Mouse (Mus musculus): Measurements from ENCODE around the gene Gstm7. TPM values are rescaled to one million over a fixed set of nuclear protein-coding genes. Genes with fewer than 3 reads are reported as not detected.
A peak's percentile ranks its signal among the peaks of the same experiment; 100 is the strongest.
"Not testable (repeated sequence)": the region's sequence is repeated elsewhere in the genome, so short reads cannot be mapped to it uniquely, and the experiment has no call there.

Gene Gstm7
- polyA plus RNA-seq (2012; ENCODE audit: insufficient read depth, low replicate concordance) = not detected in 2 replicates

DNA sequence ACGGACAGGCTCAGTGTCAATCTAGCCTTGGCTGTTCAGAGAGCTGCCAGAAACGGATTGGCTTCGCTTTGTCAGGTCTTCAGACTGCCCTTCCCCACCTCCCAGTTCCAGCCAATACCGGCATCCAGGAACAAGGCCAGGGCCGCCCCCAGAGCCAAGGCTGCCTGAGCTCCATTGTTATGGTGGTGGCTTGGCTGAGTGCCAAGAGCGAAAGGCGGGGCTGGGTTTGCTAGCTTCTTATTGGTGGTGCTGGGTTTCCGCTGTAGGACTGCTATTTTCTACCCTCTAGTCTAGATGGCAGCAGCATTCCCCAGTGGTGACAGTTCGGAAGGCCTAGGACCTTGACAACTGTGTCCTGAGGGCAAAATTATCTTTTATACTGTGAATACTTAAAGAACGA, at the start of gene Gstm7:
TSS of gene Gstm7 (minus strand) at position 148 of the 400 bp plus-strand sequence.
- Histone ChIP-seq H3K27me3 (replicated peaks) (peaks cover 70% of the 10 kb centered on the region), H3K9me3 (no peaks in the 10 kb centered on the region), H3K4me1 (peaks cover 12% of the 10 kb centered on the region), H3K4me3 (replicated peaks) (peak within 1 kb of the TSS; percentile 86), H3K36me3 (replicated peaks; ENCODE audit: low read length) (no peaks in the 10 kb centered on the region)
- TF ChIP-seq GATA1 (IDR thresholded peaks at IDR 0.05; ENCODE audit: borderline replicate concordance, low read length) (no peak), FLI1 (IDR thresholded peaks at IDR 0.05; ENCODE audit: low read length) (no peak)

DNA sequence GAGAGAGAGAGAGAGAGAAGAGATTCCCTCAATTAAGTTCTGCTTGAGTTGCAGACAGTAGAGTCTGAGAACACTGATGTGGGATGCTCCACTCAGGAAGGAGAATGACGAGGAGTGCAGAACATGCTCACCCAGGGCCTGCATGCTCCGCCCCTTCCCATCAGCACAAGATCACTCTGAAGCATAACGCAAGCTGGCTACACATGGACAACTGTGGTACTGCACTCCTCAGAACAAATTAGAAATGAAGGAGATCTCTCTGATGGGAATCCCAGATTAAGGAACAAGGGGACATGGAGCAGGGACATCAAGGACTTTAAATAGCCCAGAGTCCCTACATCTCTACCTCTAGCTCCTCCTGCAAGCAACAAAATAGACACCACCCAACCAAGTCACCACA, 49.6 kb upstream of the Gstm7 start:
- Histone ChIP-seq H3K36me3 (replicated peaks; ENCODE audit: low read length) (no peaks in the 10 kb centered on the region), H3K4me1 (peaks cover 21% of the 10 kb centered on the region), H3K27me3 (replicated peaks) (peaks cover 65% of the 10 kb centered on the region), H3K9me3 (peaks cover 2% of the 10 kb centered on the region; the same call in 1 of the 2 replicates), H3K4me3 (replicated peaks) (no peak overlapping the region)
- no peak for TF ChIP-seq FLI1 (IDR thresholded peaks at IDR 0.05; ENCODE audit: low read length)
- no peak for TF ChIP-seq GATA1 (IDR thresholded peaks at IDR 0.05; ENCODE audit: borderline replicate concordance, low read length)

DNA sequence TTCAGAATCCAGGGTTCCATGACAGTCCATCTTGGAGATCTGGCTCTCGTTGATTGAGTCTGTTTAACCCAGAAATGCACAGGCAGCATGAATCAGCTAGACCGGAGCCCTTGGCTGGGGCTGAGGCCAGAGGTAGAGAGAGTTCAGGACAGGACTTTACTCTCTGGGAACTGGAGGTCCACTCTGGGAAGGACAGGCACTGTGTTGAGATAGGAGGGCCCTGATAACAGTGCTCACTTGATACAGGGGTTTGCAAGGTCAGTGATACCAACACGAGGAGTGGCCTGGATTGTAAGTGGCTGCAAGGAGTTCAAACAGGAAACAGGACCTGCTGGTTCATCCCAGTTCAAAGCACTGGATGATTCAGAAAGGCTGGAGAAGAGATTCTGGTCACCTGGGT, 46.1 kb upstream of the Gstm7 start:
- no peak for TF ChIP-seq GATA1 (IDR thresholded peaks at IDR 0.05; ENCODE audit: borderline replicate concordance, low read length)
- no peak for TF ChIP-seq FLI1 (IDR thresholded peaks at IDR 0.05; ENCODE audit: low read length)
- H3K4me1 ChIP-seq = peaks cover 29% of the 10 kb centered on the region
- no peaks in the 10 kb centered on the region for H3K36me3 ChIP-seq (replicated peaks; ENCODE audit: low read length)
- peaks cover 14% of the 10 kb centered on the region for H3K9me3 ChIP-seq
- no peak overlapping the region for H3K4me3 ChIP-seq (replicated peaks)
- peaks cover 60% of the 10 kb centered on the region for H3K27me3 ChIP-seq (replicated peaks)

DNA sequence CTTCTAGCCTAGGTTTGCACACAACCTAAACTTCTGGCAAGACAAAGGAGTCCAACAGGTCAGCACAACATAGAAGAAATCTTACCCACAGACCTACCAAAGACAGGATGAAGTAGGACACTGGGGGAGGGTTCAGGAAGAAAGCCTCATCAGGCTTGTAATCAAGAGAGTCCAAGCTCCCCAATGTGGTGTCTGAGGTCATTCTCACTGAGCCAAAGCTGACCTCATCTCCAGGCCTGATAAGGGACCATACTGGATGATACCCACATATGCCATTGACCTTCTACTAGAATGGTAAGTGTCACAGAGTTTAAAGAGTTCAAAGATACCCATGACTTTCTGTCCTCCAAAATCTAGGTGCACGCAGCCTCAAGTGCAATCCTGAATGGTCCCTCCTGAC, 42.6 kb upstream of the Gstm7 start:
- H3K27me3 ChIP-seq (replicated peaks) = peaks cover 63% of the 10 kb centered on the region
- H3K36me3 ChIP-seq (replicated peaks; ENCODE audit: low read length) = no peaks in the 10 kb centered on the region
- peaks cover 30% of the 10 kb centered on the region for H3K4me1 ChIP-seq
- H3K9me3 ChIP-seq = peaks cover 14% of the 10 kb centered on the region
- no peak overlapping the region for H3K4me3 ChIP-seq (replicated peaks)
- TF ChIP-seq GATA1 (IDR thresholded peaks at IDR 0.05; ENCODE audit: borderline replicate concordance, low read length) (peak; percentile 46; the same call in 1 of the 3 replicates), FLI1 (IDR thresholded peaks at IDR 0.05; ENCODE audit: low read length) (no peak)

DNA sequence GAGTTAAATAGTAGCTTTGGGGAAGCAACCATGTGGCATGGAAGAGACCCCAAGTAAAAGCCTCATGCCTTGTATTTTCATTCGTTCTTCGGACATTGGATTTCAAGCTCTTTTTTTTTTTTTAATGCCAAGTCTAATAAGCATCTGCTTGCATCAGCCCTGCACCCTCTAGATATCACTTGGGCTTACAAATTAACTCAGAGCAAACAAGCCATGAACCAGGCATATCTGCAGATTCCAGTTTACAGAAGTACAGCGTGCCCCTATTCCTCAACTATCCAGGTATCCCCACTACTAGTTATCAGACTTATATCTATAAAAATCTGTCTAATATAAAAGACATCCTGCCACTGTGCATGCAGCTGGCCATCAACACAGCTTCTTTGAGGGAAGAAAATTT, 40.5 kb upstream of the Gstm7 start:
- peaks cover 66% of the 10 kb centered on the region for H3K27me3 ChIP-seq (replicated peaks)
- TF ChIP-seq GATA1 (IDR thresholded peaks at IDR 0.05; ENCODE audit: borderline replicate concordance, low read length) (no peak), FLI1 (IDR thresholded peaks at IDR 0.05; ENCODE audit: low read length) (no peak)
- no peak overlapping the region for H3K4me3 ChIP-seq (replicated peaks)
- H3K9me3 ChIP-seq = peaks cover 14% of the 10 kb centered on the region
- peaks cover 26% of the 10 kb centered on the region for H3K4me1 ChIP-seq
- no peaks in the 10 kb centered on the region for H3K36me3 ChIP-seq (replicated peaks; ENCODE audit: low read length)

DNA sequence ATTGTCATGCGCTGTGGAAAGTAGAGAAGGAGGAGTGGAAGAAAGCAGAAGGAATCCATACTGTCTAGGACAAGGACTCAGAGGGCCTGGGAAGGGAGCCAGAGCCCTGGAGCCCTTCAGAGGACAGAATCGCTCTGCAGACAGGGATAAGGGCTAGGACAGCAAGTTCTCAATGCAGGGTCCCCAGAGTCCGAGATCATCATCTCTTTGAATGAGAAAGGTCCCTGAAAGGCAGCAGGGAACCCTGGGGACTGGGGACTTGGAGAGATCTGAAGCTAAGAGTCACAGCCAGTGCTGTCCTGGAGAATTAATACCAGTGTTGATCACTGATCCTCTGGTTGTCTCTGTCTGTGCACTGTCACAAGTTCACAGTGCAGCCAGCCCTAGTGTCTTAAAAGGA, 39.5 kb upstream of the Gstm7 start:
- Histone ChIP-seq H3K4me1 (peaks cover 22% of the 10 kb centered on the region), H3K27me3 (replicated peaks) (peaks cover 63% of the 10 kb centered on the region)

DNA sequence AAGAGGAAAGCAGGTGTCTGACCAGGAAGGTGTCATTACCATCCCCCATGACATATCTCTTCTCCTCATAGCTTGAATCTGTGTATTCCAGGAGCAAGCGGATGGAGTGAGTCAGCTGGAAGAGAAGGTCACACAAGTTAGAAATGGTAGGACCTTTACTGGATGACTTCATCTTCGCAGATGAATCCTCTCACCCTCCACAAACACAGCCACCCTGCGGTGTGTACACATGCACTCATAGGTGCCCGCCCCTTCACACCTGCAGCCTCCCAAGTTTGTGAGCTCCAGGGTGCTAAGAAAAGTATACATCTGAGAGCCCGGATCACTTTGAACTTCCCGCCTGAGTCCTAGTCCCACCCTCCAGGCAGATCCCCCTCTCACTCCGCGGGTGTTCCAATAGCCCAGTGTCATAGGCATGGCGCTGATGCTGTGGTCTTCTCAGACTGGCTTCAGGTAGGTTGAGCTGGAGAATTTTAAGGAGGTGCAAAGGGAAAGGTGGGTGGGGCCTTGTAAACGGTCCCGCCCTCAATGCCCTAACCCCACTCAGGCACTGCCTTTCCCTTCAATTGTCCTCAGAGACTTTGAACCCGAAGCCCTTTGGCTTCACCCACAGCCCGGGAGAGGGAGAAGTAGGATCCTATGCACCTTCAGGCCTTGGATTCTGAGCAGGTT, 37.2 kb upstream of the Gstm7 start, which contains the start of gene Gstm3:
TSS of gene Gstm3 (minus strand) at position 560 of the 672 bp plus-strand sequence.
- Histone ChIP-seq H3K4me3 (replicated peaks) (no peak within 1 kb of the TSS), H3K9me3 (no peaks in the 10 kb centered on the region), H3K36me3 (replicated peaks; ENCODE audit: low read length) (no peaks in the 10 kb centered on the region), H3K4me1 (peaks cover 25% of the 10 kb centered on the region), H3K27me3 (replicated peaks) (peaks cover 54% of the 10 kb centered on the region)
- no peak for TF ChIP-seq GATA1 (IDR thresholded peaks at IDR 0.05; ENCODE audit: borderline replicate concordance, low read length)
- no peak for TF ChIP-seq FLI1 (IDR thresholded peaks at IDR 0.05; ENCODE audit: low read length)

More for the DNA sequence above, 39.5 kb upstream of the Gstm7 start:
- peaks cover 11% of the 10 kb centered on the region for H3K9me3 ChIP-seq
- H3K4me3 ChIP-seq (replicated peaks); H3K36me3 ChIP-seq (replicated peaks; ENCODE audit: low read length): not testable (repeated sequence)

DNA sequence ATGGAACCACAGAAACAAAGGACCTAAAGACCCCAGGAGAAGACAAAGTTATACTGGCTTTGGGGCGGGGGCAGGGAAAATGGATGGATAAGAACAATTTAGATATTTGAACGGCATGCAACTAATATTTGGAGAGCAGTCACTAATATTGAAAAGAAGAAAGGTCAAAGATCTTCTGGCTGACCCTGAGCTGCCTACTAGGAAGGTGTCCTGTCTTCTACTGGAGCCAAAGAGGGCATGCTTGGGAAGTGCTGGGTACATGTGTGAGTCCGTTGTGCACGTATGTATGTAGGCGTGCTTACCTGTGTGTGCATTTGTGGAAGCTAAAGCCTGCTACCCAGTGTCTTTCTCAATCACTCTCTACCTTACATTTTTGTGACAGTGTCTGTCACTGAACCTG, 35.0 kb upstream of the Gstm7 start:
- H3K9me3 ChIP-seq = no peaks in the 10 kb centered on the region
- no peaks in the 10 kb centered on the region for H3K36me3 ChIP-seq (replicated peaks; ENCODE audit: low read length)
- H3K4me1 ChIP-seq = peaks cover 31% of the 10 kb centered on the region
- H3K27me3 ChIP-seq (replicated peaks) = peaks cover 41% of the 10 kb centered on the region
- H3K4me3 ChIP-seq (replicated peaks) = no peak overlapping the region
- TF ChIP-seq GATA1 (IDR thresholded peaks at IDR 0.05; ENCODE audit: borderline replicate concordance, low read length) = no peak

DNA sequence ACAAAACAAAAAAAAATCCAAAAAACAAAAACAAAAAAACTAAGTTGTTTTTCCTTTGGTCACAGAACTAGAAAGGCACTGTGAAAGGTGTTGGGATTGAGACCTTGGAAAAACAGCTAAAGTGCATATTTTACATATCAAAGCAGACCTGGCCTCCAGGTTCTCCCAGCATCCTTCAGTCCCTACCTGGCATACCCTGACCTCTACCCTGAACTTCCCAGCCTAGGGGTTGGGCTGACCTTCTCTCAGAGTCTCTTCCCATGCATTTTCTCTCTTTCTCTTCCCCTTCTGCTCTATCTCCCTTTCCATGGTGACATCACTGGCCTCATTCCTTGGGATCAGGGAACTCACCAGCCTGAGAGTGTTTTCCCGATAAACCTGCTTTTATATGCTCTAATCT, 34.0 kb upstream of the Gstm7 start:
- no peak for TF ChIP-seq GATA1 (IDR thresholded peaks at IDR 0.05; ENCODE audit: borderline replicate concordance, low read length)
- TF ChIP-seq FLI1 (IDR thresholded peaks at IDR 0.05; ENCODE audit: low read length) = no peak
- Histone ChIP-seq H3K27me3 (replicated peaks) (peaks cover 41% of the 10 kb centered on the region), H3K36me3 (replicated peaks; ENCODE audit: low read length) (no peaks in the 10 kb centered on the region), H3K9me3 (no peaks in the 10 kb centered on the region), H3K4me3 (replicated peaks) (no peak overlapping the region), H3K4me1 (peaks cover 31% of the 10 kb centered on the region)

DNA sequence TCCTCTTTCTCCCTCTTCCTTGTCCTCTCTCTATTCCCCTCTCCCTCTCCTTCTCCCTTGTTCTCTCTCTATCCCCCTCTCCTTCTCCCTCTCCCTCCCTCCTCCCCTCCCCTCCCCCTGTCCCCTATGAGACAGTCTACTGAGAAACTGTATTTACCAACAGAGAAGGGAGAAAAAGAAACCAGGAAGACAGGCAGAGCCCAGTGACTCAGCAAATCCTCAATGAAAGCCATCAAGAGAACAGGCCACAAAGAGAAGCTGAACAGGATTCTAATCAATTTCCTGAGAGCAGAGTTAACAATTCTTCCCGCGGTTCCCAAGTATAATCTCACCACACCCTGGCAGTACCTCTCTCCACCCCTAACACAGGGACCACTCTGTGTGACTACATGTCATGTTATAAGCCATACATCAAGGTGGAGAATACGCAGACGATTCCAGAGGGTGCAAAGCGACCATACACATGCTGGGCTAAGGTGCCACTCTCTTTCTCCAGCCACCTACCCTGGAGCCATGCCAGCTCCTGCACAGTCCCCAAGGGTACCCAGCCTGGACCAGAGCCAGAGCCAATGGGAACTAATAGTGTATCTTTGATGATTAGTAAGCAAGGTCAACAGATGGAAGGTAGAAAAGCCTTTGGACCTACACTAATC, 33.2 kb upstream of the Gstm7 start:
- H3K9me3 ChIP-seq = no peaks in the 10 kb centered on the region
- TF ChIP-seq GATA1 (IDR thresholded peaks at IDR 0.05; ENCODE audit: borderline replicate concordance, low read length) = no peak
- no peak for TF ChIP-seq FLI1 (IDR thresholded peaks at IDR 0.05; ENCODE audit: low read length)
- H3K36me3 ChIP-seq (replicated peaks; ENCODE audit: low read length) = no peaks in the 10 kb centered on the region
- peaks cover 42% of the 10 kb centered on the region for H3K27me3 ChIP-seq (replicated peaks)
- peak overlapping the region; percentile 81 for H3K4me3 ChIP-seq (replicated peaks)
- peaks cover 31% of the 10 kb centered on the region for H3K4me1 ChIP-seq
